Mouse (Mus musculus): ENCODE results near the gene Lsm2.

GRCm38 (mm10) chr17:35020551-35020950 is 38.9 kb downstream of the Lsm2 start:
- no peak for TF ChIP-seq CTCF (IDR thresholded peaks at IDR 0.05; ENCODE audit: borderline replicate concordance, extremely low read depth, insufficient read depth, insufficient read length)
- no peak for TF ChIP-seq POLR2A (IDR thresholded peaks at IDR 0.05; ENCODE audit: borderline replicate concordance, extremely low read depth, insufficient read depth, insufficient read length, poor library complexity, severe bottlenecking)
